Mouse (Mus musculus) spleen, adult 2 months (tissue): ENCODE results near the gene Stub1. TPM values are rescaled to one million over a fixed set of nuclear protein-coding genes. Genes with fewer than 3 reads are reported as not detected.
A peak's percentile ranks its signal among the peaks of the same experiment; 100 is the strongest.

Source experiments
- DNase-seq, 2 experiments: peaks; one replicate each; pipeline versions ENCODE4 v3.0.0 to v3.0.0-alpha.2; 2012 to 2021; ENCODE audit warnings: low spot score in 2 of 2, low read depth in 1 of 2
- H3K27ac ChIP-seq: fragments of 200-500 bp; 2 replicates; pipeline ENCODE4 v1.5.1; 2012; ENCODE audit warnings: low read length, inconsistent platforms; ENCODE audit not compliant: insufficient read depth
- H3K27me3 ChIP-seq: fragments of 200-500 bp; 2 replicates; pipeline ENCODE4 v1.6.1; 2012; ENCODE audit warnings: mild to moderate bottlenecking, moderate library complexity, low read length, inconsistent platforms; ENCODE audit not compliant: control insufficient read depth, insufficient read depth
- H3K36me3 ChIP-seq: fragments of 200-500 bp; 2 replicates; pipeline ENCODE4 v1.6.1; 2012; ENCODE audit warnings: mild to moderate bottlenecking, low read length, inconsistent platforms; ENCODE audit not compliant: control insufficient read depth, insufficient read depth
- H3K4me1 ChIP-seq: fragments of 200-500 bp; 2 replicates; pipeline ENCODE4 v1.6.1; 2011; ENCODE audit warnings: inconsistent platforms; ENCODE audit not compliant: control insufficient read depth, insufficient read depth, insufficient read length
- H3K4me3 ChIP-seq: fragments of 200-500 bp; 2 replicates; pipeline ENCODE4 v1.5.1; 2011; ENCODE audit warnings: mild to moderate bottlenecking, inconsistent platforms; ENCODE audit not compliant: insufficient read depth, insufficient read length; ENCODE audit errors: extremely low read depth
- CTCF ChIP-seq: fragments of 200-500 bp; IDR thresholded peaks from 2 replicates; pipeline ENCODE4 v1.5.1; 2011; ENCODE audit warnings: mild to moderate bottlenecking, inconsistent platforms; ENCODE audit not compliant: insufficient read depth, insufficient read length, insufficient replicate concordance; ENCODE audit errors: extremely low read depth
- POLR2A ChIP-seq: fragments of 200-500 bp; IDR thresholded peaks from 2 replicates; pipeline ENCODE4 v1.6.1; 2011; ENCODE audit warnings: low read depth, low read length, inconsistent platforms
- WGBS: fragments of 180-500 bp; shearing (Covaris S2); methylation state at CpG from one replicate; pipeline ENCODE4 v1.1.7; 2018; 5-methylcytosine and 5-hydroxymethylcytosine counted together
- polyA plus RNA-seq: library from polyadenylated mRNA; depleted of rRNA; stranded (reverse); fragments of >200 nt; gene quantifications from 2 replicates; pipeline ENCODE4 v1.2.3, GENCODE M21; 2012; rRNA removed

The Stub1 gene
- polyA plus RNA-seq, 1 experiment, result 85.4 TPM

DNA sequence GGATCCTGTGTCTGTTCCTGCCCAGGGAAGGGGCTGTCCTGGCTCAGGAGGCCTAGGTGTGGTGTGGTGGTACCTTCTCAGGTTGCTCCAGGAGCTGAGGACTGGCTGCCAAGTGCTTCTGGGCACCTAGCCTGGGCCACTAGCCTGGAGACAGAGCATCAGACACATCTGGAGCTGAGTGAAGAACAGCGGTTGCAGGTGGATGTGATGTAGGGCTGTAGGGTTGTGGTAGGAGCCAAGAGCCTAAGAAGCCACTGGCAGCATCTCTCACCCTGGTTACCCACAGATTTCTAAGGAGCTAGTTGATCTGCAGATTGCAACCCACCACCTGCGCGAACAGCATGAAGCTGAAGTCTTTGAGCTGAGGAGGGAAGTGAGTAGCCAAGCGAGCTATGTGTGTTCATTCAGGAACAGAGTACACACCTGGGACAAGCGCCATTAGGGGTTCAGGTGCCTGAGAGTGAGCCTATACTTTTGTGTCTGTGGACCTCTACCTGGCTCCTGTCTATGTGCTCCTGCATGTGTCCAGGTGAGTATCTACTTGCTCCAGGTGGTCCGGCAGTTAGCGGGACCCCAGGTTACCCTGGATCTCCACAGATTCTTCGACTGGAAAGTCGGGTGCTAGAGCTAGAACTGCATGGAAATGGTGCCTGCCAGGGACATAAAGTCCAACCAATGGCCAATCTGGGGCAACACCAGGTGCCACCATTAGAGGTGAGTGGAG, 46.3 kb downstream of the Stub1 start:
- Histone ChIP-seq H3K4me1 (peaks cover 11% of the 10 kb centered on the region), H3K27me3 (no peaks in the 10 kb centered on the region)

DNA sequence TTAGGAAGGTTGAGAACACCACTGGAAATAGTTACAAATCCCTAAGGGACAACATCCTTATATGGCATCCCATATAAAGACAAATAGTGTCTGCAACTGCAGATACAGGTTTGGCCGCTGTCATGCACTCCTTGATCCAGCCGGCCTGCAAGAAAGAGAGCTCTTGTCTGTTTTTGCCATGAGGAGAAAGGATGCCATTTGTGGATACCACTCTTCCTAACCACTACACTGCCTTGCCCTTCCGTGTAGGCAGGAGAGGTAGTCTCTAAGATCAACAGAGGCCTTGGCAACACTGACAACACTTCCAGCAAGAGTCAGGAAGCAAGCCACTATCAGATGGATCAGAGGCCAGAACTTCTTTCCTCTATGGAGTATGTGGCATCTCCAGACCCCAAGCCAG, 46.9 kb downstream of the Stub1 start, which contains the start of gene Ccdc78:
Ccdc78 (plus strand) TSS at position 301 of the 400 bp plus-strand sequence.
- Histone ChIP-seq H3K36me3 (peaks cover 13% of the 10 kb centered on the region), H3K4me1 (peaks cover 8% of the 10 kb centered on the region), H3K27me3 (no peaks in the 10 kb centered on the region), H3K27ac (no peak within 1 kb of the TSS), H3K4me3 (peak within 1 kb of the TSS; percentile 89)
- TF ChIP-seq POLR2A (no peak), CTCF (no peak)
- DNase-seq, result no peak
- WGBS, result 89% methylated on average over 3 of the region's 3 CpGs

More for the DNA sequence above, 46.3 kb downstream of the Stub1 start:
- TF ChIP-seq CTCF (no peak), POLR2A (no peak)
- 87% methylated on average over 9 of the region's 9 CpGs for WGBS
- Histone ChIP-seq H3K36me3 (peaks cover 7% of the 10 kb centered on the region), H3K27ac (no peak overlapping the region), H3K4me3 (no peak overlapping the region)
- DNase-seq, result no peak

DNA sequence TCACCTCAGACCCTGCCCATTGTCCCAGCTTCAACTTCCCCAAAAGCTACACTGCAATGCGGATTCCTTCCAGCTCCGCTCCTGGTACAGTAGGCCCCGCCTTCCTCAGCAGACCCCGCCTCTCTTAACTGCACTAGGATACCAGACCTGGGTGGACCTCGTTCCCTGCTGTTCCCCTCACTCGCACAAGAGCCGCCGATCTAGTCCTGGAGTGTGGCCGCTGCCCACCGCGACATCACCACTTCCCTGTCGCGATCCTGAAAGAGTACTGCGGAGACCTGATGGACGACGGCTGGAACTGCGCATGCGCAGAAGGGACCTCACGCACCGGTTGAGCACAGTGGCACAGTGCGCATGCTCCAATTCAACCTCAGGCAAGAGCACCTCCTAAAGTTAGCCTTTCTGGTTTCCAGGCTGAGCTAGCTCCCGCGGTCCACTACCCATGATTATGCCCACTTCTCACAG, 47.9 kb downstream of the Stub1 start, which contains the start of gene Haghl:
Haghl (minus strand) TSS at position 393 of the 465 bp plus-strand sequence.
- under 1% methylated on average over 23 of the region's 23 CpGs for WGBS
- DNase-seq, result peak; percentile 87 to 92
- Histone ChIP-seq H3K27me3 (no peaks in the 10 kb centered on the region), H3K27ac (peak within 1 kb of the TSS; percentile 50; the same call in 1 of the 2 replicates), H3K36me3 (peaks cover 19% of the 10 kb centered on the region), H3K4me3 (peak within 1 kb of the TSS; percentile 89), H3K4me1 (peaks cover 6% of the 10 kb centered on the region)
- TF ChIP-seq POLR2A (peak; percentile 24), CTCF (no peak)

GRCm38 (mm10) chr17:25783861-25784574, 49.2 kb downstream of the Stub1 start:
- TF ChIP-seq CTCF (no peak), POLR2A (no peak)

GRCm38 (mm10) chr17:25783086-25783485, 50.1 kb downstream of the Stub1 start:
- H3K27me3 ChIP-seq, result no peaks in the 10 kb centered on the region
- H3K36me3 ChIP-seq, result peaks cover 29% of the 10 kb centered on the region
- no peak for TF ChIP-seq POLR2A
- TF ChIP-seq CTCF, result no peak
- no peak for DNase-seq
- H3K4me3 ChIP-seq, result no peak overlapping the region
- WGBS, result 89% methylated on average over 7 of the region's 7 CpGs
- H3K4me1 ChIP-seq, result peaks cover 6% of the 10 kb centered on the region
- no peak overlapping the region for H3K27ac ChIP-seq

More at GRCm38 (mm10) chr17:25783861-25784574, 49.2 kb downstream of the Stub1 start:
- 78% methylated on average over 15 of the region's 15 CpGs for WGBS
- Histone ChIP-seq H3K4me1 (peaks cover 6% of the 10 kb centered on the region), H3K36me3 (peaks cover 29% of the 10 kb centered on the region), H3K27me3 (no peaks in the 10 kb centered on the region), H3K4me3 (no peak overlapping the region), H3K27ac (no peak overlapping the region)
- no peak for DNase-seq

DNA sequence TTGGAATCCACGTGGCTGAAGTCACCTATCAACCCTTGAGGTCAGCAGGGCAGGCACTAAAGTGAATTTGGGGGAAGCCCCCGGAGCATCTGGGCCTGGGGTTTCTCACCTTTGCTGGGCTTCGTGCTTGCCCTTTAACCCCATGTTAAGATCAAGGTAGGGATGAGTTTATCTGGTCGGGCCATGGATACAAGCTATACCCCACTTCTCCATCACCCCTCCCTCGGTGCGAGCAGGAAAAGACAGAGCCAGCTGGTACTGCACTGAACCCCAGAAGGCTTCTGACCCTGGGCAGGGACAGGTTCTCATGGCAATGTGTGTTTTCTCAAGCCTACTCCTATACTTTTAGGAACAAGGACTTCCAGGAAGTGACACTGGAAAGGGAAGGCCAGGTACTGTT, 51.9 kb downstream of the Stub1 start:
- DNase-seq, result no peak
- 86% methylated on average over 6 of the region's 6 CpGs for WGBS
- H3K27me3 ChIP-seq, result no peaks in the 10 kb centered on the region
- peaks cover 6% of the 10 kb centered on the region for H3K4me1 ChIP-seq
- H3K4me3 ChIP-seq, result no peak overlapping the region
- TF ChIP-seq POLR2A (no peak), CTCF (no peak)
- H3K27ac ChIP-seq, result no peak overlapping the region
- H3K36me3 ChIP-seq, result peaks cover 34% of the 10 kb centered on the region

Other genes starting within 250 kb of the Stub1 start
- 0.16 TPM in 1 of 2 replicates, not detected in the other for gene Gng13, start 116.2 kb downstream of the Stub1 start, polyA plus RNA-seq
- 10.6 and 13.0 TPM in 2 replicates for gene Chtf18, start 106.0 kb downstream of the Stub1 start, polyA plus RNA-seq
- gene Rpusd1, start 105.7 kb downstream of the Stub1 start, polyA plus RNA-seq, result 25.9 and 37.9 TPM in 2 replicates
- 0.09 and 0.13 TPM in 2 replicates for gene Mslnl, start 97.4 kb downstream of the Stub1 start, polyA plus RNA-seq
- 3.1 and 6.8 TPM in 2 replicates for gene Msln, start 79.0 kb downstream of the Stub1 start, polyA plus RNA-seq
- 18.6 and 20.7 TPM in 2 replicates for gene Narfl, start 59.6 kb downstream of the Stub1 start, polyA plus RNA-seq
- 37.9 and 49.4 TPM in 2 replicates for gene Haghl, start 47.7 kb downstream of the Stub1 start, polyA plus RNA-seq
- gene Ccdc78, start 46.8 kb downstream of the Stub1 start, polyA plus RNA-seq, result 0.08 TPM in 1 of 2 replicates, not detected in the other
- gene Fam173a, start 40.5 kb downstream of the Stub1 start, polyA plus RNA-seq, result 96.7 and 113 TPM in 2 replicates
- 1.1 TPM in 1 of 2 replicates, not detected in the other for gene AC134908.4, start 37.7 kb downstream of the Stub1 start, polyA plus RNA-seq
- gene Metrn, start 36.3 kb downstream of the Stub1 start, polyA plus RNA-seq, result 37.6 and 61.5 TPM in 2 replicates
- 1.2 and 1.4 TPM in 2 replicates for gene Fbxl16, start 24.3 kb downstream of the Stub1 start, polyA plus RNA-seq
- gene Wdr24, start 9.8 kb downstream of the Stub1 start, polyA plus RNA-seq, result 33.6 and 38.6 TPM in 2 replicates
- gene Jmjd8, start 4.5 kb downstream of the Stub1 start, polyA plus RNA-seq, result 30.9 and 31.3 TPM in 2 replicates
- 5.5 and 7.3 TPM in 2 replicates for gene Rhbdl1, start 3.9 kb upstream of the Stub1 start, polyA plus RNA-seq
- gene Gm20683, start 8.4 kb upstream of the Stub1 start, polyA plus RNA-seq, result 29.5 and 34.1 TPM in 2 replicates
- 62.1 and 77.0 TPM in 2 replicates for gene Rhot2, start 11.4 kb upstream of the Stub1 start, polyA plus RNA-seq
- 34.5 and 45.0 TPM in 2 replicates for gene Wdr90, start 28.1 kb upstream of the Stub1 start, polyA plus RNA-seq
- gene Mcrip2, start 35.4 kb upstream of the Stub1 start, polyA plus RNA-seq, result 17.3 and 21.7 TPM in 2 replicates
- gene Mettl26, start 41.7 kb upstream of the Stub1 start, polyA plus RNA-seq, result 53.6 and 81.2 TPM in 2 replicates
- 0.74 and 0.99 TPM in 2 replicates for gene Wfikkn1, start 47.5 kb upstream of the Stub1 start, polyA plus RNA-seq
- gene Rab40c, start 86.3 kb upstream of the Stub1 start, polyA plus RNA-seq, result 26.8 and 31.6 TPM in 2 replicates
- 203 and 239 TPM in 2 replicates for gene Pigq, start 111.5 kb upstream of the Stub1 start, polyA plus RNA-seq
- gene Nhlrc4, start 111.6 kb upstream of the Stub1 start, polyA plus RNA-seq, result 4.3 and 4.7 TPM in 2 replicates
- not detected in 2 replicates for gene A930017K11Rik, start 119.2 kb upstream of the Stub1 start, polyA plus RNA-seq
- 35.0 and 45.9 TPM in 2 replicates for gene Capn15, start 152.4 kb upstream of the Stub1 start, polyA plus RNA-seq
- 13.3 and 13.6 TPM in 2 replicates for gene Rab11fip3, start 236.2 kb upstream of the Stub1 start, polyA plus RNA-seq